Mouse (Mus musculus): ENCODE measurements around the gene Gabpa. TPM values are rescaled to one million over a fixed set of nuclear protein-coding genes. Genes with fewer than 3 reads are reported as not detected.
A peak's percentile ranks its signal among the peaks of the same experiment; 100 is the strongest.

The Gabpa gene
- polyA plus RNA-seq, 2 experiments = 11.2 to 15.5 TPM

- H3K27me3 ChIP-seq (ENCODE audit: control insufficient read depth, insufficient read depth, low read length) = no peaks in the 10 kb centered on the region
- DNase-seq (ENCODE audit: low read depth in 3 of 3, low spot score in 3 of 3) = peak; percentile 62 to 68 (median 64)
- ATAC-seq (ENCODE audit: insufficient read depth) = 0 out of 2 replicates have a peak, but pooled peaks have one; percentile 9
- H3K9ac ChIP-seq (replicated peaks) = peak overlapping the region; percentile 96
- H3K4me1 ChIP-seq (replicated peaks; ENCODE audit: control insufficient read depth in 2 of 2, insufficient read depth in 2 of 2, low read length in 1 of 2) = peaks cover 0 to 12% of the 10 kb centered on the region in 2 experiments; a peak in 3 of 4 replicates
- peak overlapping the region; percentile 90 for H3K27ac ChIP-seq
- peaks cover 4% of the 10 kb centered on the region for H3K36me3 ChIP-seq (replicated peaks; ENCODE audit: control insufficient read depth, insufficient read depth, low read depth)
- H3K4me3 ChIP-seq (ENCODE audit: insufficient read depth in 1 of 2, low read depth in 2 of 2, low read length in 2 of 2) = peak overlapping the region; percentile 77 to 99
- peak overlapping the region; percentile 71 for H3K4me2 ChIP-seq (ENCODE audit: low read depth)
- TF ChIP-seq EP300 (IDR thresholded peaks at IDR 0.05; ENCODE audit: low read depth) (no peak), CTCF (IDR thresholded peaks at IDR 0.05; ENCODE audit: low read depth) (no peak)
- H3K9me3 ChIP-seq (ENCODE audit: control insufficient read depth, low read length) = no peaks in the 10 kb centered on the region
- 4% methylated on average over 29 of the region's 29 CpGs for WGBS (ENCODE audit: insufficient replicate concordance)
Observed at GRCm38 (mm10) chr16:84835823-84836743, 1.4 kb downstream of the Gabpa start.

GRCm38 (mm10) chr16:84838576-84838975 lies 3.9 kb downstream of the Gabpa start:
- 74% methylated on average over 2 of the region's 2 CpGs for WGBS (ENCODE audit: insufficient replicate concordance)
- no peaks in the 10 kb centered on the region for H3K9me3 ChIP-seq (ENCODE audit: control insufficient read depth, low read length)
- TF ChIP-seq CTCF (IDR thresholded peaks at IDR 0.05; ENCODE audit: low read depth) (no peak), EP300 (IDR thresholded peaks at IDR 0.05; ENCODE audit: low read depth) (no peak)
- no peaks in the 10 kb centered on the region for H3K27me3 ChIP-seq (ENCODE audit: control insufficient read depth, insufficient read depth, low read length)
- peaks cover 6% of the 10 kb centered on the region for H3K36me3 ChIP-seq (replicated peaks; ENCODE audit: control insufficient read depth, insufficient read depth, low read depth)
- H3K9ac ChIP-seq (replicated peaks) = no peak overlapping the region
- peaks cover 0 to 12% of the 10 kb centered on the region in 2 experiments; a peak in 3 of 4 replicates for H3K4me1 ChIP-seq (replicated peaks; ENCODE audit: control insufficient read depth in 2 of 2, insufficient read depth in 2 of 2, low read length in 1 of 2)
- no peak for ATAC-seq (ENCODE audit: insufficient read depth)
- no peak overlapping the region for H3K4me3 ChIP-seq (ENCODE audit: insufficient read depth in 1 of 2, low read depth in 2 of 2, low read length in 2 of 2)
- no peak for DNase-seq (ENCODE audit: low read depth in 3 of 3, low spot score in 3 of 3)
- H3K27ac ChIP-seq = no peak overlapping the region
- no peak overlapping the region for H3K4me2 ChIP-seq (ENCODE audit: low read depth)

- DNase-seq (ENCODE audit: low read depth in 3 of 3, low spot score in 3 of 3) (no peak), ATAC-seq (ENCODE audit: insufficient read depth) (no peak)
- Histone ChIP-seq H3K4me1 (replicated peaks; ENCODE audit: control insufficient read depth in 2 of 2, insufficient read depth in 2 of 2, low read length in 1 of 2) (no peaks in the 10 kb centered on the region), H3K9me3 (ENCODE audit: control insufficient read depth, low read length) (no peaks in the 10 kb centered on the region), H3K27ac (no peak overlapping the region), H3K9ac (replicated peaks) (no peak overlapping the region), H3K4me3 (ENCODE audit: insufficient read depth in 1 of 2, low read depth in 2 of 2, low read length in 2 of 2) (no peak overlapping the region), H3K4me2 (ENCODE audit: low read depth) (no peak overlapping the region), H3K36me3 (replicated peaks; ENCODE audit: control insufficient read depth, insufficient read depth, low read depth) (peaks cover 37% of the 10 kb centered on the region), H3K27me3 (ENCODE audit: control insufficient read depth, insufficient read depth, low read length) (no peaks in the 10 kb centered on the region)
- 85% methylated on average over 6 of the region's 6 CpGs for WGBS (ENCODE audit: insufficient replicate concordance)
- TF ChIP-seq EP300 (IDR thresholded peaks at IDR 0.05; ENCODE audit: low read depth) (no peak), CTCF (IDR thresholded peaks at IDR 0.05; ENCODE audit: low read depth) (no peak)
Observed at GRCm38 (mm10) chr16:84853492-84853891, 18.8 kb downstream of the Gabpa start.

- Histone ChIP-seq H3K4me3 (ENCODE audit: insufficient read depth in 1 of 2, low read depth in 2 of 2, low read length in 2 of 2) (no peak overlapping the region), H3K36me3 (replicated peaks; ENCODE audit: control insufficient read depth, insufficient read depth, low read depth) (peaks cover 12% of the 10 kb centered on the region), H3K27me3 (ENCODE audit: control insufficient read depth, insufficient read depth, low read length) (no peaks in the 10 kb centered on the region), H3K9me3 (ENCODE audit: control insufficient read depth, low read length) (no peaks in the 10 kb centered on the region), H3K9ac (replicated peaks) (no peak overlapping the region), H3K4me1 (replicated peaks; ENCODE audit: control insufficient read depth in 2 of 2, insufficient read depth in 2 of 2, low read length in 1 of 2) (no peaks in the 10 kb centered on the region), H3K4me2 (ENCODE audit: low read depth) (no peak overlapping the region), H3K27ac (no peak overlapping the region)
- no peak for DNase-seq (ENCODE audit: low read depth in 3 of 3, low spot score in 3 of 3)
- WGBS (ENCODE audit: insufficient replicate concordance) = 71% methylated on average over 8 of the region's 8 CpGs
- no peak for ATAC-seq (ENCODE audit: insufficient read depth)
- TF ChIP-seq EP300 (IDR thresholded peaks at IDR 0.05; ENCODE audit: low read depth) (no peak), CTCF (IDR thresholded peaks at IDR 0.05; ENCODE audit: low read depth) (no peak)
Observed at GRCm38 (mm10) chr16:84864656-84865055, 29.9 kb downstream of the Gabpa start.

GRCm38 (mm10) chr16:84873805-84874204 lies 39.1 kb downstream of the Gabpa start:
- Histone ChIP-seq H3K9me3 (ENCODE audit: control insufficient read depth, low read length) (no peaks in the 10 kb centered on the region), H3K4me3 (ENCODE audit: insufficient read depth in 1 of 2, low read depth in 2 of 2, low read length in 2 of 2) (no peak overlapping the region), H3K4me2 (ENCODE audit: low read depth) (no peak overlapping the region), H3K27ac (no peak overlapping the region), H3K27me3 (ENCODE audit: control insufficient read depth, insufficient read depth, low read length) (no peaks in the 10 kb centered on the region), H3K9ac (replicated peaks) (no peak overlapping the region), H3K4me1 (replicated peaks; ENCODE audit: control insufficient read depth in 2 of 2, insufficient read depth in 2 of 2, low read length in 1 of 2) (no peaks in the 10 kb centered on the region), H3K36me3 (replicated peaks; ENCODE audit: control insufficient read depth, insufficient read depth, low read depth) (no peaks in the 10 kb centered on the region)
- no peak for DNase-seq (ENCODE audit: low read depth in 3 of 3, low spot score in 3 of 3)
- 62% methylated on average over 8 of the region's 8 CpGs for WGBS (ENCODE audit: insufficient replicate concordance)
- ATAC-seq (ENCODE audit: insufficient read depth) = no peak
- TF ChIP-seq EP300 (IDR thresholded peaks at IDR 0.05; ENCODE audit: low read depth) = no peak
- TF ChIP-seq CTCF (IDR thresholded peaks at IDR 0.05; ENCODE audit: low read depth) = no peak
